14 mouse cellular contexts compared by ENCODE assay signal in genomic region chr16:58453138-58453537, GRCm38 (mm10). TPM values are rescaled to one million over a fixed set of nuclear protein-coding genes. Genes with fewer than 3 reads are reported as not detected.
DNase-seq lines count a peak whose midpoint lies in the region; ATAC-seq and TF ChIP-seq lines count a peak whose summit lies in the region.
"Had no signal": no experiment of that assay in that cellular context is flagged by ENCODE, and none has a peak within 500 bp of the region (broad histone marks: within the 10 kb centered on the region; RNA-seq: fewer than 3 reads in every experiment).

No protein-coding gene starts in this region.

- H3K9ac ChIP-seq in lung, embryonic 14.5 days, result no peak overlapping the region
- peak overlapping the region; percentile 2; the same call in 1 of the 2 replicates for H3K9ac ChIP-seq in liver, embryonic 16.5 days (ENCODE audit: low read depth, low read length)
- no peak overlapping the region for H3K9ac ChIP-seq in forebrain, embryonic 11.5 days (ENCODE audit: low read length)
- H3K9ac ChIP-seq in lung, postnatal 0 days (replicated peaks; ENCODE audit: low read depth), result no peak overlapping the region
- H3K9ac ChIP-seq: neural tube, embryonic 12.5 days had no signal

- H3K27me3 ChIP-seq in lung, embryonic 14.5 days (ENCODE audit: insufficient read depth, low read length), result no peaks in the 10 kb centered on the region
- H3K27me3 ChIP-seq in liver, embryonic 16.5 days (ENCODE audit: control insufficient read depth, insufficient read depth, low read depth, low read length), result no peaks in the 10 kb centered on the region
- no peaks in the 10 kb centered on the region for H3K27me3 ChIP-seq in forebrain, embryonic 11.5 days (ENCODE audit: control insufficient read depth, insufficient read depth, low read length)
- no peaks in the 10 kb centered on the region for H3K27me3 ChIP-seq in lung, postnatal 0 days (replicated peaks; ENCODE audit: insufficient read depth, low read length)
- H3K27me3 ChIP-seq: neural tube, embryonic 12.5 days had no signal

- no peak for DNase-seq in lung, embryonic 14.5 days
- DNase-seq in lung, postnatal 14 days, result no peak
- DNase-seq in heart, adult 9 months (ENCODE audit: low spot score in 2 of 2), result peak; percentile 71 to 72
- peak; percentile 43 to 52 for DNase-seq in heart, postnatal 36 days
- no peak for DNase-seq in forebrain, embryonic 11.5 days (ENCODE audit: low spot score)
- DNase-seq in lung, postnatal 0 days (ENCODE audit: low spot score), result no peak
- DNase-seq in urinary bladder, postnatal 25 days (ENCODE audit: low spot score), result no peak
- DNase-seq: right cerebral cortex, postnatal 25 days had no signal

- H3K27ac ChIP-seq in lung, embryonic 14.5 days (ENCODE audit: low read depth), result no peak overlapping the region
- peak overlapping the region; percentile 89 for H3K27ac ChIP-seq in liver, embryonic 16.5 days (ENCODE audit: low read length)
- H3K27ac ChIP-seq in forebrain, embryonic 11.5 days (ENCODE audit: low read depth, low read length), result no peak overlapping the region
- no peak overlapping the region for H3K27ac ChIP-seq in lung, postnatal 0 days (ENCODE audit: low read length)
- H3K27ac ChIP-seq: embryonic facial prominence, embryonic 10.5 days; limb, embryonic 10.5 days; neural tube, embryonic 12.5 days had no signal

- H3K9me3 ChIP-seq in lung, embryonic 14.5 days (ENCODE audit: low read depth, low read length), result no peaks in the 10 kb centered on the region
- H3K9me3 ChIP-seq in liver, embryonic 16.5 days (replicated peaks; ENCODE audit: control insufficient read depth, low read length), result no peaks in the 10 kb centered on the region
- H3K9me3 ChIP-seq in forebrain, embryonic 11.5 days (ENCODE audit: control insufficient read depth, low read length), result no peaks in the 10 kb centered on the region
- H3K9me3 ChIP-seq in lung, postnatal 0 days (ENCODE audit: low read length), result no peaks in the 10 kb centered on the region
- H3K9me3 ChIP-seq: embryonic facial prominence, embryonic 10.5 days; limb, embryonic 10.5 days; neural tube, embryonic 12.5 days had no signal

- TF ChIP-seq EP300 in lung, postnatal 0 days (IDR thresholded peaks at IDR 0.05), result no peak

- H3K36me3 ChIP-seq in lung, embryonic 14.5 days (ENCODE audit: insufficient read depth), result peaks cover 57% of the 10 kb centered on the region
- no peaks in the 10 kb centered on the region for H3K36me3 ChIP-seq in liver, embryonic 16.5 days (ENCODE audit: control insufficient read depth, insufficient read depth)
- H3K36me3 ChIP-seq in forebrain, embryonic 11.5 days (ENCODE audit: control insufficient read depth, insufficient read depth, low read length), result peaks cover 2% of the 10 kb centered on the region
- no peaks in the 10 kb centered on the region for H3K36me3 ChIP-seq in lung, postnatal 0 days (ENCODE audit: insufficient read depth, low read length)

- TF ChIP-seq CTCF in lung, embryonic 14.5 days (IDR thresholded peaks at IDR 0.05; ENCODE audit: low read depth), result no peak
- TF ChIP-seq CTCF in lung, postnatal 0 days (IDR thresholded peaks at IDR 0.05), result no peak

- peak; percentile 39; the same call in 1 of the 2 replicates for ATAC-seq in lung, embryonic 14.5 days (ENCODE audit: insufficient read depth)
- peak; percentile 67 for ATAC-seq in liver, embryonic 16.5 days (ENCODE audit: low read depth)
- no peak for ATAC-seq in forebrain, embryonic 11.5 days (replicated peaks; ENCODE audit: low FRiP score)
- no peak for ATAC-seq in lung, postnatal 0 days
- ATAC-seq: forebrain, embryonic 16.5 days had no signal

- 25% methylated on average over 3 of the region's 3 CpGs for WGBS in lung, embryonic 14.5 days
- WGBS in liver, embryonic 16.5 days (ENCODE audit: insufficient replicate concordance), result 51% methylated on average over 3 of the region's 3 CpGs
- WGBS in forebrain, embryonic 11.5 days, result 89% methylated on average over 3 of the region's 3 CpGs
- 37% methylated on average over 3 of the region's 3 CpGs for WGBS in lung, postnatal 0 days

- H3K4me2 ChIP-seq in lung, embryonic 14.5 days, result no peak overlapping the region
- H3K4me2 ChIP-seq in liver, embryonic 16.5 days (ENCODE audit: low read depth, low read length), result no peak overlapping the region
- H3K4me2 ChIP-seq in forebrain, embryonic 11.5 days (ENCODE audit: low read depth, low read length, severe bottlenecking), result no peak overlapping the region
- no peak overlapping the region for H3K4me2 ChIP-seq in lung, postnatal 0 days (replicated peaks; ENCODE audit: low read depth, low read length)
- H3K4me2 ChIP-seq: midbrain, embryonic 11.5 days; neural tube, embryonic 12.5 days had no signal

- intact Hi-C loops in heart, postnatal 36 days (cut with DNase I), result loop anchor here (5.0 kb wide), 2 partner anchors 214 to 274 kb away; partner anchors contain the start of gene Cldnd1

- no peaks in the 10 kb centered on the region for H3K4me1 ChIP-seq in lung, embryonic 14.5 days (ENCODE audit: insufficient read depth)
- peaks cover 46% of the 10 kb centered on the region for H3K4me1 ChIP-seq in liver, embryonic 16.5 days (ENCODE audit: control insufficient read depth, low read depth, low read length)
- H3K4me1 ChIP-seq in forebrain, embryonic 11.5 days (replicated peaks; ENCODE audit: control insufficient read depth, insufficient read depth, low read length), result no peaks in the 10 kb centered on the region
- H3K4me1 ChIP-seq in lung, postnatal 0 days (ENCODE audit: insufficient read depth, low read depth, low read length), result no peaks in the 10 kb centered on the region
- H3K4me1 ChIP-seq: embryonic facial prominence, embryonic 10.5 days; limb, embryonic 10.5 days; neural tube, embryonic 12.5 days had no signal

- H3K4me3 ChIP-seq in lung, embryonic 14.5 days (ENCODE audit: low read depth, low read length), result no peak overlapping the region
- no peak overlapping the region for H3K4me3 ChIP-seq in liver, embryonic 16.5 days (ENCODE audit: low read depth, low read length)
- no peak overlapping the region for H3K4me3 ChIP-seq in forebrain, embryonic 11.5 days (ENCODE audit: low read depth, low read length)
- H3K4me3 ChIP-seq in lung, postnatal 0 days (ENCODE audit: low read depth, low read length), result no peak overlapping the region
- H3K4me3 ChIP-seq: embryonic facial prominence, embryonic 10.5 days; limb, embryonic 10.5 days; neural tube, embryonic 12.5 days had no signal

RNA-seq across cellular contexts. Expression of gene Dcbld2, which starts 44.9 kb away (rescaled TPM):
- 14.2 and 17.3 TPM in 2 replicates for polyA plus RNA-seq in lung, embryonic 14.5 days (2014; fragmentation: Nextera tagmentation; extraction: Ambion mirVana)
- 10 to 100 TPM; 14.3 to 17.6 TPM for total RNA-seq in heart, postnatal 36 days (2021)
- polyA plus RNA-seq in liver, embryonic 16.5 days (2015; fragmentation: Nextera tagmentation; extraction: Ambion mirVana), result 0.42 and 0.66 TPM in 2 replicates
- 14.6 and 16.1 TPM in 2 replicates for polyA plus RNA-seq in forebrain, embryonic 11.5 days (2014; fragmentation: Nextera tagmentation; extraction: Ambion mirVana)
- polyA plus RNA-seq in lung, postnatal 0 days (2015; fragmentation: Nextera tagmentation; extraction: Ambion mirVana), result 3.3 and 4.7 TPM in 2 replicates

Comparison
In these comparisons a context has a peak if more than half of its experiments do, and no peak if none do; other contexts are left out.
1. ATAC-seq: peak in lung, embryonic 14.5 days (single experiment) and liver, embryonic 16.5 days (single experiment); none in forebrain, embryonic 11.5 days (single experiment) and lung, postnatal 0 days (single experiment).
2. DNase-seq: peak in heart, adult 9 months (2 of 2) and heart, postnatal 36 days (2 of 2); none in lung, embryonic 14.5 days (single experiment), lung, postnatal 14 days (single experiment), forebrain, embryonic 11.5 days (single experiment), lung, postnatal 0 days (single experiment) and urinary bladder, postnatal 25 days (single experiment).